In the genomic region with DNA sequence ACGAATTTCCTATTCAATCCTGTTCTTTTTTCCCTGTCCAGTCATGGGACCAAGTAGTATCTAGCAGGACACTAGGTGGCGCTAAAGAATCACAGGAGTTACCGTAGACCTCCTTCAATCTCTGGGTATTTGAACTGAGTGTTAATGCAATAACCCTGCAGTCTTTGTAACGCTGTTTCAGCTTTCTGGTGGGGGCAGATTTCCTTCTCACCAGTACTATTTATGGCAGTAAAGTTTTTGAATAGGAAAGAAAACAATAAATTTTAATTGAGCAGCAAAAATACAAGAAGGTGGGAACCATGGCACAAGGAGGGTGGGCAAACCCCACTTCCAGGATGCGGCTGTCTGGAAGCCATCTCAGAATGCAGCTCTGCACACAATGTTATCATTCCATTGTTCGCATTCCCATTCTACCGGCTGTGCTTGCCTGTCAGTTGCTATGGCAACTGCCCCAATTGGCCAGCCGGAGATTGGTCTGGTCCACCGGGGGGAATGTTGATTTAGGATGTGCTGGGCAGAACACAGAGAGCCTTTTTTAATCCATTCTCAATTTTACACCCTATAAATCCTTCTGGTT, we compare ENCODE assay signal across 9 mouse cellular contexts.
DNase-seq lines count a peak whose midpoint lies in the region; ATAC-seq lines count a peak whose summit lies in the region.
"Had no signal": no experiment of that assay in that cellular context is flagged by ENCODE, and none has a peak within 500 bp of the region (broad histone marks: within the 10 kb centered on the region; RNA-seq: fewer than 3 reads in every experiment).

No protein-coding gene starts in this region.

- no peak overlapping the region for H3K9ac ChIP-seq in intestine, embryonic 16.5 days (ENCODE audit: low read depth, low read length)
- H3K9ac ChIP-seq in midbrain, embryonic 12.5 days (replicated peaks): no peak overlapping the region
- H3K9ac ChIP-seq in stomach, embryonic 15.5 days: no peak overlapping the region

- no peak overlapping the region for H3K4me2 ChIP-seq in intestine, embryonic 16.5 days (ENCODE audit: low read depth, low read length)
- H3K4me2 ChIP-seq in midbrain, embryonic 12.5 days (replicated peaks): peak overlapping the region; percentile 40
- peak overlapping the region; percentile 5; the same call in 1 of the 2 replicates for H3K4me2 ChIP-seq in stomach, embryonic 15.5 days

- WGBS in intestine, embryonic 16.5 days: 11% methylated on average over 9 of the region's 9 CpGs
- WGBS in midbrain, embryonic 12.5 days: 7% methylated on average over 9 of the region's 9 CpGs
- 10% methylated on average over 9 of the region's 9 CpGs for WGBS in stomach, embryonic 15.5 days

- peak; percentile 6 for DNase-seq in A20 (ENCODE audit: low read depth, low spot score)
- peak; percentile 41 to 87 for DNase-seq in adrenal gland, adult (ENCODE audit: inconsistent age in 2 of 2, low spot score in 1 of 2)
- DNase-seq in embryo, embryonic 10 days (ENCODE audit: low spot score): peak; percentile 96
- peak; percentile 39 for DNase-seq in gastrocnemius, postnatal 14 days
- peak; percentile 75 to 89 for DNase-seq in left cerebral cortex, postnatal 14 days (ENCODE audit: low spot score in 2 of 2)

- no peaks in the 10 kb centered on the region for H3K36me3 ChIP-seq in intestine, embryonic 16.5 days (ENCODE audit: control insufficient read depth, insufficient read depth, low read length)
- no peaks in the 10 kb centered on the region for H3K36me3 ChIP-seq in midbrain, embryonic 12.5 days
- no peaks in the 10 kb centered on the region for H3K36me3 ChIP-seq in stomach, embryonic 15.5 days

- intact Hi-C loops in gastrocnemius, postnatal 14 days (cut with DNase I; ENCODE audit: low total_unique reads): loop anchor here (2.0 kb wide), 1 partner anchor 306 kb away; no protein-coding TSS in a partner anchor
- intact Hi-C loops in left cerebral cortex, postnatal 14 days (cut with DNase I): loop anchor here (1.0 to 10.0 kb wide), 2 partner anchors 72 to 305 kb away; no protein-coding TSS in a partner anchor

- H3K4me3 ChIP-seq in intestine, embryonic 16.5 days (ENCODE audit: low read length): no peak overlapping the region
- no peak overlapping the region for H3K4me3 ChIP-seq in midbrain, embryonic 12.5 days
- no peak overlapping the region for H3K4me3 ChIP-seq in stomach, embryonic 15.5 days (replicated peaks)
- H3K4me3 ChIP-seq: erythroblast, embryonic 14.5 days had no signal

- no peak overlapping the region for H3K27ac ChIP-seq in intestine, embryonic 16.5 days (ENCODE audit: low read length)
- peak overlapping the region; percentile 85 for H3K27ac ChIP-seq in midbrain, embryonic 12.5 days (replicated peaks)
- no peak overlapping the region for H3K27ac ChIP-seq in stomach, embryonic 15.5 days

- H3K4me1 ChIP-seq in intestine, embryonic 16.5 days (ENCODE audit: control insufficient read depth, insufficient read depth, low read length): no peaks in the 10 kb centered on the region
- H3K4me1 ChIP-seq in midbrain, embryonic 12.5 days: peaks cover 17% of the 10 kb centered on the region; the same call in 1 of the 2 replicates
- 0 out of 2 replicates have a peak, but pooled peaks cover 5% of the 10 kb centered on the region for H3K4me1 ChIP-seq in stomach, embryonic 15.5 days

- no peaks in the 10 kb centered on the region for H3K27me3 ChIP-seq in intestine, embryonic 16.5 days (replicated peaks; ENCODE audit: control insufficient read depth, insufficient read depth, low read length)
- no peaks in the 10 kb centered on the region for H3K27me3 ChIP-seq in midbrain, embryonic 12.5 days
- H3K27me3 ChIP-seq in stomach, embryonic 15.5 days (replicated peaks): no peaks in the 10 kb centered on the region

- peak; percentile 85 for ATAC-seq in intestine, embryonic 16.5 days
- peak; percentile 97 for ATAC-seq in midbrain, embryonic 12.5 days (ENCODE audit: low FRiP score, low read depth)
- ATAC-seq in stomach, embryonic 15.5 days (ENCODE audit: insufficient read depth, low FRiP score, low read depth): peak; percentile 77; the same call in 1 of the 2 replicates

- H3K9me3 ChIP-seq in intestine, embryonic 16.5 days (ENCODE audit: control insufficient read depth, low read length): no peaks in the 10 kb centered on the region
- no peaks in the 10 kb centered on the region for H3K9me3 ChIP-seq in midbrain, embryonic 12.5 days
- no peaks in the 10 kb centered on the region for H3K9me3 ChIP-seq in stomach, embryonic 15.5 days

Comparison
In these comparisons a context has a peak if more than half of its experiments do, and no peak if none do; other contexts are left out.
1. DNase-seq: peak in every context shown above with its lines; median percentile 96 in embryo, embryonic 10 days; 82 in left cerebral cortex, postnatal 14 days; 64 in adrenal gland, adult; 39 in gastrocnemius, postnatal 14 days; 6 in A20.